Mouse (Mus musculus) left cerebral cortex, postnatal 4 days (tissue): Measurements from ENCODE around the gene Spaca4. TPM values are rescaled to one million over a fixed set of nuclear protein-coding genes. Genes with fewer than 3 reads are reported as not detected.

Experiments
- DNase-seq: peaks from one replicate; pipeline ENCODE4 v3.0.0-alpha.2; 2022
- intact Hi-C: fragments of 180-260 bp; cut with DNase I; formaldehyde crosslinking; loops from one replicate; pipeline ENCODE4 v1.15.1; 2025
- total RNA-seq, 2 experiments: library from RNA; stranded (reverse); gene quantifications; 2 replicates each; pipeline ENCODE4 v1.2.3; 2021

Gene Spaca4
- total RNA-seq, 2 experiments from 2014 or later = not detected

DNA sequence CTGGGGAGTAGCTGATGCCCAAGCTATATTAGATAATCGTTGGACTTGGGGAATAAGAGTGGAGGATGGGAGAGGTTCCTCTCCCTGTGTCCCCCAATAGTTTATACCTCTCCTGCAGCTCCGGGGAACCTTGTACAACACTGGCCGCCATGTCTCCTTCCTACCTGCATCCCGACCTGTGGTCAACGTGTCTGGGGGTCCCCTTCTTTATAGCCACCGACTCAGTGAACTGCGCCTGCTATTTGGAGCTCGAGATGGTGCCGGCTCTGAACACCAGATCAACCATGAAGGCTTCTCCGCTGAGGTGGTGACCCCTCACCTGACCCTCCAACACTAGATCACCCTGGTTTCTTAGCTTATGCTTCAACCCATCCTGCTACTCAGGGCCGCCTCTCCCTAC lies 23.3 kb downstream of the Spaca4 start:
- intact Hi-C loops = loop anchor here (5.0 kb wide), 1 partner anchor 60 kb away; no protein-coding TSS in a partner anchor
- no peak for DNase-seq

DNA sequence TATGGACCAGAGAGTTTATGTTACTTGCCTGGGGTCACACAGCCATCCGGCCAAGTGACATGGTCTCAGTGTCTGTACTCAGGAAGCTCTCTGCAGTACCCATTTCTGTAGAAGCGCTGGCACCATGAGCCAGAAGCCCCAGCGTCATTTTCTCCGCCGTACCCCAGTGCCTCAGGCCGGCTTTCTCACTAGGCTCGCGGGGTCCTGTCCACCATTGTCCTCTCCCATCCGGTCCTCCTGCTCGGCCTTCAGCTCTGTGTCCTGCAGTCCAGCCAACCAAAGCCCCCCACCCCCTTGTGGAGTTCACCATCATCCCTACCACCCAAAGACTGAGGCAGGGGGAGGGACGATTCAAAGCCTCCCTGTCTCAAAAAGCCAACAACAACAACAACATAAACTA lies 24.0 kb downstream of the Spaca4 start:
- intact Hi-C loops = loop anchor here (5.0 kb wide), 1 partner anchor 59 kb away; no protein-coding TSS in a partner anchor
- no peak for DNase-seq

DNA sequence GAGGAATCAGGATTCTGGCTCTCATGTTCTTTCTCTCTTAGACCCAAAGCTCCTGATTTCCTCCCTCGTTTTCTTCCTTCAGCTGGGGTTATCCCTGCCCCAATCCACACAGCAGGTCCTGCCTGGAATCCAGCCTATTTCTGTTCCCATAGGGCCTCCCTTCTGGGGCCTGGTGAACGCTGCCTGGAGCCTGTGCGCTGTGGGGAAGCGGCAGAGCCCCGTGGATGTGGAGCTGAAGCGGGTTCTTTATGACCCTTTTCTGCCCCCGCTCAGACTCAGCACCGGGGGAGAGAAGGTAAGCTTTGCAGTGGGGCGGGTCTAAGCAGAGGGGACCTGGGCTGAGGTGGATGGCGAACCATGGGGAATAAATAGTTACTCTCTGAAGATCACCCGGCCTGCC lies 24.5 kb downstream of the Spaca4 start:
- DNase-seq = no peak
- intact Hi-C loops = loop anchor here (5.0 kb wide), 1 partner anchor 59 kb away; no protein-coding TSS in a partner anchor

DNA sequence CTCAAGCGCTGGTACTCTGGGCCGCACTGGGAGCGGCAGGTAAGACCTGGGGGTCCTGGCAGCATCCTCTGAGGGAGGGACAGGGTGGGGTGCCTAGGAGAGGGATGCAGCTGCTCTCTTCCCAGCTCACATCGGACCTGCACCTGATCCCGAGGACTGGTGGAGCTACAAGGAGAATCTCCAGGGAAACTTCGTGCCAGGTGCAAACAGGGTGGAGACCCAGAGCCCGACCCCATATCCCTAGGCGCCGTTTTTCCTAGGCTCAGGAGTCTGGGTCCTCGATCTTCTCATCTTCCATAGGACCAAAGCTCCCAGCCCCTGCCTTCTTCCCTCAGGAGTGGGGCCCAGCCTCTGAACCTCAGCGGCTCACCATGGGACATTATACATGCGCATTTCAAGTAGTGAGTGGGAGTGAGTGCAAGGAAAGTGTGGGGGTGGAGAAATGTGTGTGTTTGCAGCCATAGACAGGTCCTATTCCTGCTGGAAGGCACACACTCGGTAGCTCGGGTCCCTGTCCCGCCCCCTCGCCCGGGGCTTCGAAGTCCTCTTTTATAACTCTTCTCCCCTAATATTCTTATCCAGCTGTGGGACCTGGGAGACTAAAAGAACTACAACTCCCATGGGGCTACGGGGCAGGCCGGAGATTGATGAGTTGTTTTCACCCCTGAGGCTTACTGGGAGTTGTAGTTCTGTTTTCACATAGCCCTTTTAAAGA lies 25.2 kb downstream of the Spaca4 start:
- DNase-seq = peak; percentile 69
- intact Hi-C loops = loop anchor here (5.0 kb wide), 1 partner anchor 58 kb away; no protein-coding TSS in a partner anchor

DNA sequence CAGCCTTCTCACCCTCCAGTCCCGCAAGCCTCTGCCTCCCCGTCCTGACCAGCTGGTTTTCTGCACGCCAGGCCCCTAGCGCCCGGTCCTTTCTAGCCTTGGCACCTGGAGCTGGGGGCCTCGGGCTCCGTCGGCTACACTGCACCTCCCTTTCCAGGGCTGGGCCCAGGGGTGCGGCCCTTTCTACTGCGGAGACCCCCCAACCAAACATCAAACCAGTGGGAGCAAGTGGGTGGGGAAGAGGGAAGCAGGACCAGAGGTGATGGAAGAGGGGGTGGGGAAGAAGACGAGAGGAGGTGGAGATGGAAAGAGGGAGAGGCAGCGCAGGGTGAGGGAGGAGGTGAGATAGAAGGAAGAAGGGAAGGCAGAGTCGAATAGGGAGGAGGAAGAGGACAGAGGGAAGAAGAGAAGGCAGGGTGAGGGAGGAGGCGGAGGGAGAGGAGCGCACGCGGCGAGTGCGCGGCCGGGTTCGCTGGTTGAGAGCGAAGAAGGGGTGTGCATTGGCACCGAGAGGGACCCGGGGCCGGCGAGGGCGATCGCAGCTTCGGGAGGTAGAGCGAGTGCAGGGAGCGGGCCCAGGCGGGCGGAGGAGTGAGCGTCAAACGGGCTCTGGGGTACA lies 26.0 kb downstream of the Spaca4 start, which contains the start of gene Car11:
TSS of gene Car11 (plus strand) at position 321 of the 619 bp plus-strand sequence.
- DNase-seq = no peak
- intact Hi-C loops = loop anchor here (5.0 kb wide), 1 partner anchor 57 kb away; no protein-coding TSS in a partner anchor

DNA sequence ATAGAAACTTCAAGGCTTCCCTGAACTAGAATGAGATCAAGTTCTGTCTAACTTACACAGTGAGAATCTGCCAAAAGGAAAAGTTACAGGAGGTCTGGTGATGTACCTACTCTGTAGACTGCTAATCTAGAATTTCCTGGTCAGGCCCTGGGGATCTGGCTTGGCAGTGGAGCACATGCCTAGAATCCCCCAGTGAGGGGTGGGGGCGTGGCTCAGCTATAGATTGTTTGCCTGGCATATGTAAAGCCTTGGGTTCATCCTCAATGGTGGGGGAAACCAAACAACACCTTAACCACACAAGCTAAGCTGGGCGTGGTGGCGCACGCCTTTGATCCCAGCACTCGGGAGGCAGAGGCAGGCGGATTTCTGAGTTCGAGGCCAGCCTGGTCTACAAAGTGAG lies 27.7 kb downstream of the Spaca4 start:
- DNase-seq = no peak
- intact Hi-C loops = no loop called here

DNA sequence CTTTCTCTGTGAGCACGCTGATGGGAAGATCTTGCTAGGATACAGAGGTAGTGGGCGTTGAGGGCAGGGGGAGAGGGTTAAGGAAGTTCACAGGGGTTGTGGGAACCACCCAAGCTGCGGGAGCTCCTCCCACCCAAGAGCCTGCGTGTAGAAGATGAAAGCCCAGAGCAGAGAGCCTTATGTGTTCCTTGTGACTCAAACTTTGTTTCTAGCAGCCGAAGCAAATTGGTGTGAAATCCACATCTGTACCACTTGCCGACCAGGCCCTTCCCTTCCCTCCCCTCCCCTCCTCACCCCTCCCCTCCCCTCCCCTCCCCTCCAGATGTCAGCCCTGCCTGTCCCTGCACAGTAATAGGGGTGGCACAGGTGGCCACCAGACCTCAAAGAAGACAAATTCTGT lies 30.5 kb downstream of the Spaca4 start:
- intact Hi-C loops = no loop called here
- DNase-seq = no peak

DNA sequence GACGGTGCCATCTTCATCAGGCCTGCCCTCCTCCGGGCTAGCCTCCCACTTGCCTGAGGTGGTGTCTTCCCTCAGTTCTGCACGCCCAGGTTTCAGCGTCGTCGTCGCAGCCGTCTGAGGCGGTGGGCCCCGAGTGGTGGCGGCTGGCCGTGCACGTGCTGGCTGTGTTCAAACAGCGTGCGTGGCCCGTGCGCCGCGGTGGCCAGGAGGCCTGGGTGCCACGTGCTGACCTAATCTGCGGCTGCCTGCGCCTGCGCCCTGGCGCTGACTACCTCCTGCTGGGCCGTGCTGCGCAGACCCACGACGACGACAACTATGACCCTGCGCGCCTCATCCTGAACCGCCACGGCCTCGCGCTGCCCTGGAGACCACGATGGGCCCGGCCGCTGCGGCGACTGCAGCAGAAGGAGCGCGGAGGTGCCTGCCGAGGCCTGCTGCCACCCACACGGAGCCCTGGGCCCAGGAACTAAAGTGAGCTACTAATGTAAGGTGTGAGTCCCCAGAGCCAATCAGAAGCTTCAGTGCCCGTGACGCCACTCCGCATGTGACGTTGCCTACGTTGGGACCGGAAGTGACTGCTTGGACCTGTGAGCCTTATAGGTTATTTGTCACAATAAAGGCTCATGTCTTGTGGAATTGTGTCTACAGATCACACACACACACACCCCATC lies 31.6 kb downstream of the Spaca4 start, which contains the start of gene Sec1:
TSS of gene Sec1 (minus strand) at position 482 of the 671 bp plus-strand sequence.
- DNase-seq = no peak

DNA sequence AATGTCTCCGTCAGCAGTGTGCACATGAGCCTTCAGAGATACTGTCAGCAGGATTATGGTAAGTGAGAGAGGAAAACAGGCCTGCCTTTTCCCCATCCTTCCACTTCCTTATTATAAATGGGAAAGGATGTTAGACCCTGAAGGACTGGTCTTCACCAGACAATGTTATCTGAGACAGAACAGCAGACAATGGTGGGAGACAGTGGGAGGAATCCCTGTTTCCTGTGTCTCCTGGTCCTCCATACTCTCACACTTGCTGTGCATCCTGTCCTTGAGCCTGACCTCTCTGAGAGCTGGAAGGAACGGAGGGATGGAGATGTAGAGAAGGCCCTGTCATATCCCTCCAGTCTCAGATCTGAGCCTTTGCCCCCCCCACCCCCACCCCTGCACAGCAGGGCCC lies 33.2 kb downstream of the Spaca4 start:
- DNase-seq = no peak
- intact Hi-C loops = no loop called here

More for the DNA sequence above, 31.6 kb downstream of the Spaca4 start, which contains the start of gene Sec1:
- intact Hi-C loops = no loop called here

DNA sequence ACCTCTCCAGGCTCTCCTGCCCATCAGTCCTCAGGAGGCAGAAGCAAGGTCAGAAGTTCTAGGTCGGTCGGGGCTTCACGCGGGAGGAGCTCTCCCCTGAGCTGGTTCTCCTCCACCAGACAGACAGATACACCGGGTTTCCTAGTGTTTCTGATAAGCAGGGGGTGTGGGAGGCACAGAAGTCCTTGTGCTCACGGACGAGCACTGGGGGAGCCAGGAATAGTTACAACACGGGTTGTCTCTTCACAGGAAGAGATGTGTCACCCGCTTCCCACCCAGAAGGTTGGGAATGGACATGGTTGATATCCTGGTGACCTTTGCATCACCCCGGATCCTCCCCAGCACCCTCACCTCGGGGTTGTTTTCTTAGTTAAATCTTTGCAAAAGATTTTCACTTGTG lies 35.8 kb downstream of the Spaca4 start:
- no peak for DNase-seq
- intact Hi-C loops = loop anchor here (10.0 kb wide), 1 partner anchor 95 kb away; no protein-coding TSS in a partner anchor

DNA sequence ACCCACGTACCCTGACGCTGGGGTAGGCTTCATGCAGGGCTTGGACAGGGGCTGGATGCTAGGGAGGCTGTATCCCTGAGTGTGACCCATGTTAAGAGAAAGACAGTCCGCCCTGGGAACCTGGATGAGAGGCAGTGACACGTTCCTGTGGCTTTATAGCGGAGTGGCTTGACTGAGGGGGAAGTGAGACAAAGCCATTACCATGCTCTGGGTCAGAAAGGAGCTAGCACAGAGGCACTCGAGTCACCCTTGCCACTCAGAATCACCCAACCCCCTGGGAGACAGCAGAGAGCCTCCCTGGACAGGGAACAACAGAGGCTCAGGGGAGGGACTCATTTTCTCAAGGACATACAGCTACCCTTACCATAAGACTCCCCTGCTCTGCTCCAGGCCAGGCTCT lies 36.5 kb downstream of the Spaca4 start:
- no peak for DNase-seq
- intact Hi-C loops = loop anchor here (10.0 kb wide), 1 partner anchor 94 kb away; no protein-coding TSS in a partner anchor

DNA sequence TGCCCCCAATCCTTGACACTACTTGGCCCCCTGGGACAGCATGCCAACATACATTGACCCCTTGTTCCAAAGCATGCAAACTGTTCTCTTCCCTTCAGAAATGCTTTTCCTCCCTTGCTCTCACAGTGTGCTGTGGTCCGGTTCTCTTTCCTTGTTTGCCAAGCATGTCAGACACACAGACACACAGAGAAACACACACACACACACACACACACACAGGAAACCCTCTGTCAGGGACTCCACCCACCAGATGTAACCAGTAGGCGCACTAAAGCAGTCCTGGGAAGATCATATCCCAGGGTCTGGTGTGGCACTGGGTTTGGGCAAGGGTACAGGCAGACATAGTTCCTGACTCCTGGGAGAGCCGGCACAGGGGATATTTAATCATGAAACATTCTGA lies 38.8 kb downstream of the Spaca4 start:
- intact Hi-C loops = loop anchor here (10.0 kb wide), 1 partner anchor 92 kb away; no protein-coding TSS in a partner anchor
- no peak for DNase-seq

DNA sequence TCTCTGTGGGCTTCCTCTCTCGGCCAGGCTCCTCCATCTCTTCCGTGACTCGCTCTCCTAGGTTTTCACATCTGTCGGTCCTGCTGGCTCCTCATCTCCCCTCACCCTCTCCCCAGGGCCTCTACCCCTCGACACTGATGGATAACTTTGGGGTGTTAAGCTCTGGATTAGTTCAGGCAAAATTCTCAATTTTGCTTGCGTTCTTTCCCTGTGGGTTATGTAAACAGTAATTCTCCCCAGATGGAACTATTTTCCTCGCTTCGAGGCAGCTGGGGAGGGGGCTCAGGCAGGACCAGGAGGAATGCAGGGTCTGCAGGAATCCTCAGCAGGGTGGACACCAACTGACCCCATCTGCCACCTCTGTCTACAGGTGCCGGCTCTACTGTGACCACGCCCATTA lies 39.8 kb downstream of the Spaca4 start:
- intact Hi-C loops = loop anchor here (10.0 kb wide), 1 partner anchor 91 kb away; no protein-coding TSS in a partner anchor
- DNase-seq = no peak

DNA sequence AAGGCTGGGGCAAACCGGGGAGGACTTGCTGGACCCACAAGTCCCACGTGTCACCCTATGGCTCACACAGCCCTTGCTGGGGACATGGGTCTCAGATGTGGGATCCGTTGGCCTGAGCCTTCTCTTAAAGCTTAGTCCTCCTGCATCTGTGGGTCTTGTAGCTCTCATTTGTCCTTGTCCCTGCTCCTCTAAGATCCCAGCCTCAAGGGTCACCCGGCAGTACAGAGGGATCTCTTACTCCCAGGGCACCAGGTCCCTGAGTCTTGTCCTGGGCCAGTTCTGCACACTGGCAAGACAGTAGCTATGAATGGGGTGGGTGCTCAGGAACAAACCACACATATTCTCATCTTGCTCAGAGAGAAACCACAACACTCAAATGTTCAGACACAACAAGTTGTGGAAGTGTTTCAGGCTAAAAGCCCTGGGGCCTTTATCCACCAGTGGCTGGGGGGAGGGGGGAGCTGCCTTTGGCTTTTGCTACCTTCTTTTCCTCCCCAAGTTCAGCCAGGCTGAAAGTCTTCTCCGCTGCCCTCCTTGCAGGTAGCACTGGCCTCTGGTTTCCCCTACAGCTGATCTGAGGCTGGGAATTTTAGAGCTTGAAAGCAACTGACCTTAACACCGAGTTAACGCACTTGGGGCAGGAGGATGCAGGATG lies 42.1 kb downstream of the Spaca4 start, which contains the start of gene Ntn5:
TSS of gene Ntn5 (plus strand) at position 627 of the 655 bp plus-strand sequence.
- no peak for DNase-seq
- intact Hi-C loops = loop anchor here (10.0 kb wide), 1 partner anchor 89 kb away; no protein-coding TSS in a partner anchor

DNA sequence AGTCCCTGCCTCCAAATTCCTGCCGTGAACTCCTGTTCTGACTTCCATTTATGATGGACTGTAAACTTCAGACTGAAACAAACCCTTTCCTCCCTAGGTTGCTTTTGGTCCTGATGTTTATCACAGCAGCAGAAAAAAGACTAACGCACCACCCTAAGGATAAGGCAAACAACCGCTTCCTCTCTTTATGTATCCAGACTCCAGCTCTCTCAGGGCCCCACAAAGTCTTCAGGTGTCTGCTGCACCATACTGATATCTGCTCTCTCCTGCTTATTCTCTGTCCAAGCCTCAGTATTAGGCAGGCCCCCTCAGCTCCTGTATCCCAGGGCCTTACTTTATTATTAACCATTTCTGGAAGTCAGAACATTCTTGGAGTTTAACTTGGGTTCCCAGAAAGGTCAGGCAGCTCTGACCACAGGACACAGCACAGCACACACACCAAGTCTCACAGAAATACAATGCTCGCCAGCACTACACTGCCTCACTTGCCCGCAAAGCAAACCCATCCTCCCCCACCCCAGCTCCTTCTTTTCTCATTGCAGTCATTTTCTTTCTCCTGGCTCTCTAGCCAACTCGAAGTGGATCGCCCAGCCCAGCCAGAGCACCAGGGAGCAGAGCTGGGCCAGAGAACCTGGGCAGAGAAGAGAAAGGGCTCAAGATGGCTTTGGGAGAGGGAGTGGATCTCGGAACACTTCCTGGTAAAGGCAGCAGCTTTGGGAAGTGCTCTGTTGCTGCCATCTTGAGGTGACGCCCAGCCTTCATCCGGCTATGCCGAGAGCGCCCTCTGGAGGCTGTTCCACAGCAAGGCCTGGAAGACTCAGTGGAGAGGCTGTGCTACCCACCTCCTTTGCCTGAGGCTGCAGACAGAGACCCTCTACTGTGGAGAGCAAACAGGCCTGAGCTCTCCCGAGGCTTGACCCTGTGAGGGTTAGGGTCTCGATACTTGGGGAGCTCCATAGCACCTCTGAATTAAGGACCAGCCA lies 43.2 kb downstream of the Spaca4 start:
- intact Hi-C loops = loop anchor here (10.0 kb wide), 1 partner anchor 88 kb away; no protein-coding TSS in a partner anchor
- peak; percentile 94 for DNase-seq

DNA sequence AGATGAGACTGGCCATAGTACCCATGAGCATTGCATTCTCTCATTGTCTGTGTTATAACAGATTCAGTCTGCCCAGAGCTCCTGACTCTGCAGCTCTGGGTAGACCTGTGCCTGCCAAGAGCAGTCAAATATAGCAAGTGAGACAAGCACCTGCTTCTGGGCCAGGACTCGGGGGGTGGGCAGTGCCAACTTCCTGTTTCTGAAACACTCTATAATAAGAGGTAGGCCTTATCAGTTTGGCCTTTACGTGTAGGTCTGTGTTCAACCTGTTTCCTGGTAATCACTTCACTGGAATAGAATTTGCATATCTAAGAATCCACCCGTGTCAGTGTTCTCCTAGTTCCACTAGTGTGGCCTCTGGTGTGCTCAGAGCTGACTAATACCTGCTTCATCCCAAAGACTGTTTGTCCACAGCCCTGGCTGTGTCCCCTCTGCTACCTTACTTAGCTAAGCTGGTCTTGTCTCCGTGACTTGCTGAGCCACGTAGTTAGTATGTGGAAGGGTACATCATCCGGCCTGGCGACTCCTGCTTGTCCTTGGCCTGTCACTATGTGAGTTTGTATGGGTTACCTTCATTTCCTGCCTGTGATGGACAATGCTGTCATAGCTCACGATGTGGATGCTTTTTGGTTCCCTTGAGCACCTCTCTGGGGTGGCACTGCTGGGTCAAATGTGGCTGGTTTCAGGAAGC lies 44.4 kb downstream of the Spaca4 start:
- intact Hi-C loops = loop anchor here (10.0 kb wide), 1 partner anchor 86 kb away; no protein-coding TSS in a partner anchor
- no peak for DNase-seq

DNA sequence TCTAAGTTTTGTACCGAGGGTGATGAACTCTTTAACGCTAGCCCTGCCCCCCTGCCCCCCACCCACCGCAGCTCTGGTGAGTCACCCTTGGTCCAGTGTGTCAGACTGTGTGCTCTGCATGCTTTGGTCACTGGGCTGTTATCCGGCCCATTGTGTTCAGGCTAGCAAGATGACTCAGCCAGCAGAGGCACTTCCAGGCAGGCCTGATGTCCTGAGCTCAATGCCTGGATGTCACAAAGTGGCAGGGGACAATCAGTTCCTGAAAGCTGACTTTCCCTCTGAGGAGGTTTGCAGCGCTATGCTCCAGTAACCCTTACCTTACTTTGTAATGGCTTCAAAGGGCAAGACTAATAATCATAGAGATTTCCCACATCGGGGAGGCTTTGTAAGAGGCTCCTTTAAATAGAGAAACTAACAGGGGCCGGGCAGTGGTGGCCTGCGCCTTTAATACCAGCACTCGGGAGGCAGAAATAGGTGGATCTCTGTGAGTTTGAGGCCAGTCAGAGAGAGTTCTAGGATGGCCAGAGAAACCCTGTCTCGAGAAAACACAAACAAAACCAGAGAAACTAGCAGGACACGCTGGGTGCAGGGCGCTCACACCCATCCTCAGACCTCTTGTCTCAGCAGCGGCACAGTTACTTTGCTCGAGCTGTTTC lies 45.5 kb downstream of the Spaca4 start:
- no peak for DNase-seq
- intact Hi-C loops = loop anchor here (10.0 kb wide), 1 partner anchor 85 kb away; no protein-coding TSS in a partner anchor

DNA sequence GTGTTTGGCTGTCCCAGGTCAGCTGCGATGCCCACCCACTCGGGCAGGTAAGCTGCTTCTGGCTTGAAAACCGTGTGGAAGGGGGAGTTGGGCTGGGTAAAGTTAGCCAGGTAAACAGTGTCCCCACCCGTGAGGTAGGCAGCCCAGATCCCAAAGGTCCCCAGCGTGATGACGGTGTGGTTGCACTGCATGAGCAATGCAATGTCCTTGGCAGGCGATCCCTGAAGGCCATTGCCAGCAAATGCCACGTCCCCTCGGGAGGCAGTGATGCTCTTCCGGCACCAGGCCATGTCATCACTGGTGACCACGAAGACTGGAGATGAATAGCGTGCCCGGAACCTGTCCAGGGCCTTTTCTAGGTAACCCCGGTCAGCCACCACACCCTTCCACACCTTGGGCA lies 47.1 kb downstream of the Spaca4 start:
- intact Hi-C loops = no loop called here
- DNase-seq = no peak
